Mouse (Mus musculus): ENCODE measurements around the gene Trrap.
"Not testable (repeated sequence)": the region's sequence is repeated elsewhere in the genome, so short reads cannot be mapped to it uniquely, and the experiment has no call there.

The Trrap gene

DNA sequence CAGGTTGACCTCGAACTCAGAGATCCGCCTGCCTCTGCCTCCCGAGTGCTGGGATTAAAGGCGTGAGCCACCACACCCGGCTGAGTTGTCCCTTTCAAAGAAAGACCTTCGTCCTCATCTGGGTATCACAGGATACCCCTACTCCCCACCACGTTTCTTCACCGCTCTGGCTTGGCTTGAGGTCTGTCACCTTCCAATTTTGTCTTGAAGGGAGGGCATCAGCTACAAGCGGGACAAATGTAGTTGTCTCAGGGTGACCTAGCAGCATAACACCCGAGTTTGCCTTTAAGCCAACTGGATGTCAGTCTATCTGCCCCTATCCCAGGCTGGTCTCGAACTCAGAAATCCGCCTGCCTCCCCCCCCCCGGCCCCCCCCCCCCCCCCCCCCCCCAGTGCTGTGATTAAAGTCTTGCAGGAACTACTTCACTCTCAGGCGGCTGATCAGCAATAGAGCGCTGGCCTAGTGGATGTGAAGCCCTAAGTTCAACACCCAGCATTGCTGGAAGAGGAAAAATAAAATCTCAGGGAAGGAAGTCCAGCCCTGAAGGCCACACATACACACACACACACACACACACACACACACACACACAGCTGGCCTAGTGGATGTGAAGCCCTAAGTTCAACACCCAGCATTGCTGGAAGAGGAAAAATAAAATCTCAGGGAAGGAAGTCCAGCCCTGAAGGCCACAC is at the start of gene Trrap:
Trrap (plus strand) TSS at position 627 of the 693 bp plus-strand sequence.
- not testable (repeated sequence) for DNase-seq (ENCODE audit: low spot score)

DNA sequence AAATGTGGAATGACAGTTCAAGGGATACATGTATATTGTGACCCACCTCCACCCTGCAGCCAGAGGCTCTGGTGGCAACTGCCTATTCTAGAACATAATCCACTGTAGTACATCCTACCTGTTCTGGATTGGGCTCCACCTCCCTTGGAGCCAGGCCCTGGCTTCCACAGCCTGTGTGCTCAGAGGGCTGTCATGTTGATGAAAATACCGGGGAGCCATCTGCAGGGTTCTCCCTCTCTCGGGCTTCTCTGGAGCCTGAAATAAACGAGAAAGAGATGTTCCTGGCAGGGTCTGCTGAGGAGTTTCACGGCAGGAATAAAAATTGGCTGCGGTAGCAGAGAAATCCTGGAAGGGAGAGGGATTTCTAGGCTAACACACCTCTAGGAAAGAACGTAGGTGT is 47.8 kb upstream of the Trrap start:
- DNase-seq (ENCODE audit: low spot score) = no peak

DNA sequence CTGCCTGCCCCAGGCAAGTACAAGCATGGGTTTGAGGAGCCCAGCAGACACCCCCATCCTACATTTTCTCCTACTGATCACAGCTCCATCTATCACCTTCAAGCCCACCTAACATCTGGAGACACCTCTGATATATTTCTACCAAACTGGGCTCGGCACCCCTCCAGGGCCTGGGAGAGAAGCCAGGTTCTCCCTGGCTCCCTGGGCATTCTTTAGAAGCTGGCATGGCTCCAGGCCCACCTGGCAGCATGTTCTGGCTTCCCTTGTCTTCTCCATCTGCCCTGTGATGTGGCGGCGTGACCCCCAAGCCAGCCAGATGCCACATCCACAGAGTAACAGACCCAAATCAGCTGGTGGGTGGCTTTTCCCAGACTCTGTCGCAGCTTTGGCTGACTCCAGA is 47.3 kb upstream of the Trrap start:
- no peak for DNase-seq (ENCODE audit: low spot score)

DNA sequence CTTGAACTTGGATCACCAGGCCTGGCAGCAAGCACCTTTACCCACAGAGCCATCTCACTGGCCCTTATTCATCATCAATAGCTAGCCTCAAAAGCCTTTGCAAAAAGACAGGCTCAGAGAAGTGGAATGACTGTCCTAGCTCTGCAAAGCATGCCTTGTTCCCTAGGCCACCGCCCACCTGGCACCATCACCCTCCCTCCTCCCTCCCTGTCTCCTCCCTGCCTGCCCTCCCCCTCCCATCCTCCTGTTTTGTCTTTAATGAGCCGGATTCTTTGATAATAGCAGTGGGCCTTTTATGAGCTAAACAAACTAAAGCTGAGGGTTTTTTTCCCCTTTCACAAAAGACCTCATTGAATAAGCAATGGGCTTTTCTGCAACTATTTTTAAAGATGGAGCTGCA is 42.6 kb upstream of the Trrap start:
- no peak for DNase-seq (ENCODE audit: low spot score)

DNA sequence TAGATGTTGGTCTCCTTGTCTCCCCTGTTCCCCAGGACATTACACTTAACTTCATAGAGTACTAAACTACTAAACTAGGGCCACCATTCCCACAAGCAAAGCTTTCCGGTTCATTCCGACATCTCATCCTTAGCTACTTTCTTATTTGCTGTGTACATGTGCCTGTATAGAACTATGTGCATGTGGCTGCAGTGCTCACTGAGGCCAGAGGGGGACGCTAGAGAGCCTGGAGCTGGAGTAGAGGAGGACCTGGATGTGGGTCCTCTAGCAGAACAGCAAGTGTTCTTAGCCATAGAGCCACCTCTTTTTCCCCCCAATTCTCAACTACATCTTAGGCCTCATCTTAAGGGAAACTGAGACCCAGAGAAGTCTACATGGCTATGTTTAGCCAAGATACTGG is 42.0 kb upstream of the Trrap start:
- no peak for DNase-seq (ENCODE audit: low spot score)

DNA sequence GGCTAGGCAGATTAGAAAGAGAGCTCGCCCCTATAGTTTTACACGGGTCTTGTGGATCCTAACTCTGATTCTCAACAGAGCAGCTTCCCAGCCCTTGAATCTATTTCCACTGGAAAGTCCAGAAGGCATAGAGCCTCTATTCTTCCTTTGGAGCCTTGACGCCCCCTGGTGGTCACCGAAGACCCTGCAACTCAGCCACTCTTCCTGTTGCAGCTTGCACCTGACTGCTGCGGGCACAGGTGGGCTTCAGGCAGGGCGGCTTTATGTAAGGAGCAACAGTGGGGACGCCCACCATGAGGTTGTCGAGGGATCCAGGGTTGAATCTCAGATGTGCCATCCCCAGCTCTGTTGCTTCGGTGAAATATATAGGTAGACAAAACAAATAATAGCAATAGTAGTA is 40.4 kb upstream of the Trrap start:
- DNase-seq (ENCODE audit: low spot score) = peak; percentile 73

DNA sequence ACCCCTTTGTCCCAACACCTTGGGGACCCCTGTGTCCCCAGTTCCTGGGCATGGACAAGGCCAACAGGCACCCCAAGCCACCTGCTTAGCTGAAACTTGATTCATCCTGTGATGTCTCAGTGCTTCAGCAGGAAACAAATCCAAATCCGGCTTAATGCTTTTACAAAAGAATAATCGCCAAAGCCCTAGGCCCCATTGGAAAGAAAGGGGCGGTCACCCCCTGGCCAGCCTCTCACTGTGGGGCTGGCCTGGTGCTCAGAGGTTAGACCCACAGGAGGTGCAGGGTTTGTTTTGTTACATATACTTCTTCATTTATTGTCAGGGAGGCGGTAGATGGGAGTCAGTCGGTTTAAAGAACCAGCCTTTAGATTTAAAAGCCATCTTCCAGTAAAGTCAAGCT is 39.3 kb upstream of the Trrap start:
- DNase-seq (ENCODE audit: low spot score) = no peak

DNA sequence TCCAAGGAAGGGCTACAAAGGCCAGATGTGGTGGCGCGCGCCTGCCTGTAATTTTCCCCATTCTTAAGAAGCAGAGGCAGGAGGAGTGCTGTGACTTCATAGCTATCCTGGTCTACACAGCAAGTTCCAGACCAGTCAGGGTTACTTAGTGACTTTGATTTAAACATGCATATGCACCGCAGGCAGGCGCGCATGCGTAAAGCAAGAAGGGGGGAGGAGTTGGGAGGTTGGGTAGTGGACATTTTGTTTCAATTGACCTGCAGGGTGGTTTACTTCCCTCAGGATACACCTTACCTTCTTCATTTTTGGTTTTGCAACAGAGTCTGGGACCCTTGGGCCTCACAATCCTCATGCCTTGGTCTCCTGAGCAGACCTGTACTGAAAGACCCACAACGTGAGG is 38.3 kb upstream of the Trrap start:
- DNase-seq (ENCODE audit: low spot score) = no peak

DNA sequence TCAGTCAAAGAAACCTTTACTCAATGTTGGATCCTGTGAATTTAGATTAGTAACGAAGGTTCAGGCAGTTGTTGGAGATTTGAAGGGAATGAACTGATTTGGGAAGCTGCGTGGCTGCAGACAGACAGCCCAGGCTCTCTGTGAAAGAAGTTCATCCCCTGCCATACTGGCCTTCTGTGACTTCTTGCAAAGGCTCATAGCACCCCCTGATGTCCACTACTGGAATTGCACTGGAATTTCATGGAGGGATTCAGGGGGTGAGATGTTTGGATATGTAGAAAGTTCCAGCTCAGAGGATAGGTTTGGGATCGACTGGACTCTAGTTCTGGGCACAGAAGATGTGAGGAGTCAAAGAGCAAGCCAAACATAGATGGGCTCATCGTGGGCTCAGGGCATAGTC is 33.6 kb upstream of the Trrap start:
- DNase-seq (ENCODE audit: low spot score) = peak; percentile 49

DNA sequence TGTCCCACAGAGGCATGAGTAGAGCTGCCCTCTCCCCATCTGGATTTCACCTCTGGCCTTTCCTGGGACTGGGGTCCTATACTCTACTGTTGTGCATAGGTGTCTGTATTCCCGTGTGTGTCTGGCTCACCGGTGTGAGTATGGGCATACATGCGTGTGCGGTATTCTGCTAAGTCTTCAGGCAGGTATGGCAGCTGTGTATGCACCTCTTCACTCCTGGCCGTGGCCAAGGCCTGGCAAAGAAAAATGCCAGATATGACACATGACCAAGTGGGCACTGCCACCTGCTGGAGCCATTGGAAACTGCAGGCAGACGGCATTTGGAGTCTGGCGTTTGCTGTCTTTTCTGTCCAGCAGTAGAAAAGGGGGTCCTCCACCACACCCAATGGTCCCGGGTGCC is 32.6 kb upstream of the Trrap start:
- peak; percentile 72 for DNase-seq (ENCODE audit: low spot score)

DNA sequence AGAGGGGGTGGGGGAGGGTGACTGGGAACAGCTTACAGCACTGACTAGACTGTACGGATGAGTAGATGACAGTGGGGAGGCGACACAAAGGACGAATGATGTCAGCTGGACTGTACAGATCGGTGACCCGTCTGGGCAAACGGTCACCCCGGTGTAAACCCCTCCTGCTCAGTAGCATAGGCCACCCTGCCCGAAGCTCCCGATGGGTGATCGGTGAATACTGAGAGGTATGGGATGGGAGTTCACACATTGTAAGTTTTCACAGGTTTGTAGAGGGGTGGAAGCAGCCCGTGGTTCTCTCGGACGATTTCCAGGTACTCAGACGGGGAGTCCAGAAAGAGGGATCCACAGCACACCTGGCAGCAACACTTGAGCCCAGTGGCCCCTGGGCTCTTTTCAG is 30.4 kb upstream of the Trrap start:
- no peak for DNase-seq (ENCODE audit: low spot score)

DNA sequence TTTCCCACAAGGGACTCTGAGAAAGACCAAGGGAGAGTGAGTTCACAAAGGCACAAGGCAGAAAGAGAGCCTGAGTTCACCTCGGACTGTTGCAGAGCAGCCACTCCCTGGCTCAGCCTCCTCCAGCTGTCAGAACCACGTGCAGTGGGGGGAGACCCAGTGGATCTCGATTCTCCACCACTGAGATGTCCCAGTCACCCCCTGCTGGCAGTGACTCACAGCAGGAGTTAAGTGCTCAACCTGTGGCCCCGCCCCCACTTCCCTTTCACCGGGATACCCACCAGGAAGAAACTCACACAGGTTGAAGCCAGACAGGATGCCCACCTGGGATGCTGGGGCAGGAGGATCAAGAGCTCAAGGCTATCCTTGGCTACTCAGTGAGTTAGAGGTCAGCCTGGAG is 15.1 kb upstream of the Trrap start:
- peak; percentile 17 for DNase-seq (ENCODE audit: low spot score)

DNA sequence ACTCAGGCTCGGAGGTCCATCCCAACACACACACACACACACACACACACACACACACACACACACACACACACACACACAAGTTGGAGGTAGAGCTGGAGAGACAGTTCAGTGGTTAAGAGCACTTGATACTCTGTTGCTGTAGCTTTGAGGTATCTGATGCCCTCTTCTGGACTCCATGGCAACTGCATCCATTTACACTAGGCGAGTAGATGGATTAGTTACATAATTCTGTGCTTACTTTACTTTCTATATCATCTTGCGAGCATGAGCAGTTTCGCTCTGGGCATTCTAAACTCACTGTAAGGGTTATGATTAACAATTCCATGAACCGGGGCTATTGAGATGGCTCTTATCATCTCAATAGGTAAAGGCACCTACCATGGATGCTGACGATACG is 14.5 kb upstream of the Trrap start:
- peak; percentile 20 for DNase-seq (ENCODE audit: low spot score)

DNA sequence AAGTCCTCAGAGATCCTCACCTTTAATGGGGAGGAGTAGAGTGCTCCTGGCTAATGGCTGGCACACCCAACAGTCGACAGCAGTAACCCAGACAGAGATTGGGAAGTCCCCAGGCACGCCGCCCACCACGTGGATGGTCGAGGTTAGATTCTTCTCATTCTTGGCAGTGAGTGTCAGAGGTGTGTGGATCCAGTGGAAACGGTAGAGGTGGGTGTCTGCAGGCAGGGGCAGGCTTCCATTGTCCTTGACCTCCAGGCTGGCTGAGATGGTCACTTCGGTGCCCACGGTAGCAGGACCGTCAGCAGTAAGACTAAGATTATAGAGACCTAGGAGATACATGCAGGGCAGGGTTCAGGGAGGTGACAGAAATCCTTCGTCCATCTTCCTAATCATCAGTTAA is 12.3 kb upstream of the Trrap start:
- DNase-seq (ENCODE audit: low spot score) = no peak

DNA sequence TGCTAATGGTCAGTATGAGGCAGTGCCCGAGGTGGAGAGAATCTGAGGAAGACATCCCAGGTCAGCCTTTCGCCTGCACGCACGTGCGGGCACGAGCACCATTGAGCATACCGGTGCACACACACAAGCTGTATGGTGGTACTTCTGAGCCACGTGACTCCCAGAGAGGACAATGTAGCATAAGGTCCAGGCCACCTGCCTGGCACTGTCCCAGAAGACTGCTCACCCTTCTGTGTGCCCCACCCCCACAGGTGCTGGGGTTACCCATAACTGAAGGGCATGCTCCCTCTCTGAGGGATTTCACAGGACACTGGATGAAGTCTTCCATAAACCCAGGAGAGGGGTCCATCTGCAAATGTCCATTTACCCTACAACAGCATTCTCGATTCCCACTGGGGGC is 10.1 kb upstream of the Trrap start:
- no peak for DNase-seq (ENCODE audit: low spot score)

DNA sequence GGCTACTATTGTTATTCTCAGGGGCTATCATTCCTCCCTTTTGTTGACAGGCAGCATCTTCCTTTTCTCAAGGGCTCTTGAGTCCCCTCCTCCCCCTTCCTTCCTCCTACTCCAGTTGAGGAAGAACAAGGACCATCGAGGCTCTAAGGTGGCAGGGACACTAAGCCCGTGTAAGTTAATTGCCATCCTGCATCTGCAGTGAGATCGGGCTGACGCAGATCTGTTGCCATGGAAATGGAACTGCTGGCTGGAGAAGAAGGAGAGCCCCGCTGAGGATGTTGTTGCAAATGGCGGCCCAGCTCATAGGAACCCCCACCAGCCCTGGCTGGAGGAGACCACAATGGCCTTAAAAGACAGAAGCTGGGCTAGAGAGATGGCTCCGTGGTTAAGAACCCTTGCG is 9.1 kb upstream of the Trrap start:
- no peak for DNase-seq (ENCODE audit: low spot score)

DNA sequence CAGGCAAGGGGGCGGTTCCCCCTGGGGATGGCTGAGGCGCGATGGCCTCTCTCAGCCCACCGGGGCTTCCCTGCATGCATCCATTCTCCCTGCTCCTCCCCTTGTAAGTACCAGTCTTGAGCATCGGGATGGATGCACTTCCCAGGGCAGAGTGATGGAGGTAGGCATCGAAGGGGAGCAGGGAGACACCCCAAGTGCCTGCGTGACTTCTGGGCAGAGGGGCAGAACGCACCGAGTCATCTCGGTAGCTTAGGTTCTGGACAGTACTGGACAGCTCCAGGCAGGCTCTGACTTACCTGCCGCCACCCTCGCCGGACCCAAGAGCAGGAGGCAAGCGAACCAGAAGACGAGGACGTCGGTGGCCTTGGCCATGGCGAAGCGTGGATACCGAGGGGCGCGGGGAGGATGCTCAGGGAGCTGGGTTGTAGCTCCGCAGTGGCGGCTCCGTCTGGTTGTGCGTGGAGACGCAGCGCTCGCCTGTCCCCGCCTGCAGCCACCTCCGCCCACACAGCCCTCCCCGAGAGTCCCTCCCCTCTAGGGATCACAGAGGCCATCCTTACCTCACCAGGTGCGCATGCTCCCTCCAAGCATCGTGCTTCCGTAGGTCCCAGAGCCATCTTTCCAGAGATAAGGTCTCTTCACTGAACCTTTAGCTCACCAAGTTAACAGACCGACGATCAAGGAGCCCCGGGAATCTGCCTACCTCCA is 6.2 kb upstream of the Trrap start, which contains the start of gene Tmem130:
Tmem130 (minus strand) TSS at position 658 of the 708 bp plus-strand sequence.
- DNase-seq (ENCODE audit: low spot score) = no peak

DNA sequence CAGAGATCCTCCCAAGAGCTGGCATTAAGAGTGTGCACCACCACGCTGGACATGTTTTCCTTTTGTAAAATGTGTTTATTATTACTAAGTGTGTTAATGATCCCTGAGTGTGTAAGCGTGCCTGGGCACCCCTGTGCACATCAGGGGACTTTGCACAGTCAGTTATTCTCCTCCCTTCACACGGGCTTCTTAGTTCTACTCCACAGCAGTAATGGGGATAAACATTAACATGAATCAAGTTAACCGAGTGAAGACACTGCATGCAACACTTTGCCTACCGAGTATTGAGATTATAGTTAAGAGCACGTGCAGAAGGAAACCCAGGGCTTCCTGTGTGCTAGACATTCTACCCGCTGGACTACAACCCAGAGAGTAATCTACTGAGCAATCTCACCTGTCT is 1.5 kb upstream of the Trrap start:
- DNase-seq (ENCODE audit: low spot score) = no peak

DNA sequence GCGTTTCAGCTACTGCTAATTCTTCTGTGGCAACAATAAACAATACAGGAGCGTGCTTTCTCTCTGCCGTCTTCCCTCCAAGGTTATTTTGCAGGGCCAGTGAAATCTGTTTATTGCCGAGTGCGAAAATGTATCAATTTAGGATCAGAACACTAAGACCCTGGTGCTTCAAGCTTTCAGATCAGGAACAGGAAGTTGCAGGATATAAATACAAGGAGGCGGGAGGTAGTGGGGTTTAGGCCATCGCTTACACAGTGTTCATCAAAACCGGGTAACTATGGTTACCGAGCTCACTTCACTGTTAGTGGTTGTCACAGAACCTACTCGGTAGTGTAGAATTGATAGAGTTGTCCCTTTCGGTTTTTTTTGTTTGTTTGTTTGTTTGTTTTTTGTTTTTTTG is 886 bp upstream of the Trrap start:
- no peak for DNase-seq (ENCODE audit: low spot score)

DNA sequence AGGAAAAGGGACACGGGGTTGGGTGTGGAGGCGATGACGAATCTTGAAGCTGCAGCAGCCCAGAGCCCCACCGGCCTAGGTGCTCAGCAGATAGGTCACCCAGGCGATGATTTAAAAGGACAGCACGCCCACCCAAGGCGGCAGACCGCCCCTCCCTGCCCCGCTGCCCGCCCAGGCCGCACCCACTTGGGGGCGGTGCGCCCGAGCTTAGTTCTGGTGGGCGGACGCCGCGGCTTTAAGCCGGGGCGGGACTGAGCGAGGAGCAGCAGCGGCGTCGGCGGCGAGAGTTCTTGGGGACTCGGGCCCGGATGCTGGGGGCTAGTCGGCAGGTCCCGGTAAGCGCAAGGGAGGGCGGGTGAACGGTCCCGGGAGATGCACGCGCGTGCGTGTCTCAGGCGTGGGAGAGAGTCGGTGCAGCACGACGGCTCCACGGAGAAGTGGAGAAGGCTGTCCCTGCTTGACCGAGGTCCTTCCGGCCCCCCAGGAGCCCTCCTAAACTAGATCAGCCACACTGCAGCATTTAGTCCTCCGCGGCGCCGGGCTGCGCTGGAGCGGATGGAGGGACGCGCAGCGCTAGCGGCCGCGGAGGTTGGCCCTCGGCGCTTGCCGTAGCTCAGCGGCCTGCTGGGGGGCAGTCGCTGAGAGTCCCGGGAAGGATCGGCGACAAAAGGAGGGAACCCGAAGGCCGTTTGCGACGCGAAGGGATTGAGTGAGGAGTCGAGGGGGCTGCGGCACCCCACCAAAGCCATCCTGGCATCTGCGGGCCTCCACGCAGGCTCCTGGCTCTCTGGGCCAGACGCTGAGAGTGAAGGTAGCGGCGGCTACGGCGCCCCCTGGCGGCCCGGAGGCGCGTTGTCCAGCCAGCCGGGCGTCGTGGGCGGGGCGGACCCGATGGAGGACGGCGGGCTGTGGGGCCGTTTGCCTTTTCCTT is 644 bp downstream of the Trrap start:
- DNase-seq (ENCODE audit: low spot score) = peak; percentile 87

DNA sequence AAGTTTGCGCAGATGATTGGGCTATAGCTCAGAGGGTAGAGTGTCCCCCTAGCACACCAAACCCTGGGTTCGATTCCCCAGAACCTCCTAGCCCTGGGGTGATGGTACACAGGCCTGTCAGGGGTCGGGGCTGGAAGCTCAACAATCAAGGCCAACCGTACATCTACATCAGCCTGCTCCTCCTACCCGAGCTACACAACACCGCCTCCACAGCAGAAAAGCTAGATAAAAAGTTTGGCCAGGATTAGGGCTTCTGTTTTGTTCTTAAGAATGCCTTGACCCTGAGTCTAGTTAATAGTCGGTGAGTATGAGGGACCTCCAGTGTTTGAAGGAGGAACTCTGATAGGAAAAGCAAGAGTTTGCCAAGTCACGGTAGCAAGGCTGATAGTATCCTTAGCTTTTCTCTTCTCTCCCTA is 1.5 kb downstream of the Trrap start:
- DNase-seq (ENCODE audit: low spot score) = no peak

DNA sequence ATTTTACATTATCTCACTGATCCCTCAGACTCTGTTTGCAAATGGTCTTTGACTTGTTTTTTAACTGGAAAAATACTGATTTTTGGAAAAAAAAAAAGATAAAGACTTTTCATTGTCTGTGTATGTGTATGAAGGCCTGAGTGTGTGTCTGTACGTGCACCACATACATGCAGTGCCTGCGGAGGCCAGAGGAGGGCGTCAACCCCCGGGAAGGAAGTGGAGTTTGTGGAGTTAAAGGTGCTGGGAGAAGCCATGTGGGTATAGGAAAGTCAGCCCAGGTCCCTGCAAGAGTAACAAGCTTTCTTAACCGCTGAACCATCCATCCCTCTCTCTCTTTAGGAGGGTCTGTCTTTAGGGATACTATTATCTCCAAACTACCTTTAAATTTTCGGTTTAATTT is 5.7 kb downstream of the Trrap start:
- no peak for DNase-seq (ENCODE audit: low spot score)

DNA sequence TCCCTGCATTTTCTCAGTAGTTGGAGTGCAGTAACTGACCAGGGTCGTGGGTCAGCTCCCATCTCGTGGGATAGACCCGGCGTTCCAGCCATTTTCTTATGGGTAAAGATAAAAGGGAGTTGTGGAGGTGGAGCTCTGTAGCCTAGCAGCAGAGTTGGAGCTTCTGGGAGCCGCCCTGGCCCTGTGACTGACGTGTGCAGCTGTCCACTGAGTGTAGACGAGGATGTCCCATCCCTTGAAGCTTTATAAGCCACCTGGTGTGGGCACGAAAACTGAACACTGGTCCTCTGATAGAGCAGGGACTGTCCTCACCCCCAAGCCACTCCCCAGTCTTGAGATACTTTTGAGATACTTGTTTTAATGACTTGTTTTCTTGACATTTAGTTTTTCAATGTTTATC is 13.1 kb downstream of the Trrap start:
- no peak for DNase-seq (ENCODE audit: low spot score)

Data from urinary bladder, postnatal 25 days (tissue).